Mouse (Mus musculus): ENCODE measurements around the gene Ralgps2. TPM values are rescaled to one million over a fixed set of nuclear protein-coding genes. Genes with fewer than 3 reads are reported as not detected.

The Ralgps2 gene
- polyA plus RNA-seq, 1 experiment from 2014 or later: 99.5 TPM

DNA sequence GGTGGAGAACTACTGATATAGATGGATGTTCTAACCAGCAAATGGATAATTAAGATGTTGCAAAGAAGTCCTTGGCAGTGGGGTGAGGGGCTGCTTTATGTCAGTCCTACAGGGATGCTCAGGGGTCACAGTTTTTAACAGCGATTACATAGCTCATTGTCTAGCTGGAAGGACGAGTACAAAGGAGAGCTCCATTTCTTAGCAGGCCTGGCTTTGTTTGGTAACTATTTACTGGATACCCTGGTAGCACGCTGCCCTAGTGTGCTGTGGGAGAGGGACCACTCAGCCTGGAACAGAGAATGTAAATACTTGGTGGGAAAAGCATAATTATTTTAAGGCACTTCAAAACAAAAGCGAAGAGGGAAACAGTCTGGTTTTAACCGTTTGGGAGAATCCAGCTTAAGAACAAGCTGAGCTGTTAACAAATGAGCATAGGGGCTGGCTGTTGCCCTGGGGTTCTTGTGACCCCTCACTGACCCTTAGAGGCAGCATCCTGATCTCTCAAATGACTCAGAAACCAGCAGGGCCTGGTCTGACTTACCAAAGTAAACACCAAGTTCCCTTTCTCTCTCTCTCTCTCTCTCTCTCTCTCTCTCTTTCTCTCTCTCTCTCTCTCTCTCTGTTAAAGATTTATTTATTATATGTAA is 149.5 kb downstream of the Ralgps2 start:
- ATAC-seq (ENCODE audit: low read depth): no peak
- no peak overlapping the region for H3K9ac ChIP-seq (replicated peaks; ENCODE audit: low read depth, low read length)
- no peaks in the 10 kb centered on the region for H3K36me3 ChIP-seq (ENCODE audit: control insufficient read depth, insufficient read depth, low read length)
- no peak overlapping the region for H3K27ac ChIP-seq (ENCODE audit: low read depth, low read length)
- 0 out of 2 replicates have a peak, but pooled peaks cover 2% of the 10 kb centered on the region for H3K4me1 ChIP-seq (ENCODE audit: control insufficient read depth, insufficient read depth, low read length)
- WGBS: 7% methylated on average over 5 of the region's 5 CpGs
- H3K4me2 ChIP-seq (ENCODE audit: low read depth, low read length): no peak overlapping the region
- no peaks in the 10 kb centered on the region for H3K9me3 ChIP-seq (ENCODE audit: control insufficient read depth, low read length)
- no peaks in the 10 kb centered on the region for H3K27me3 ChIP-seq (ENCODE audit: control insufficient read depth, insufficient read depth, low read length)
- no peak overlapping the region for H3K4me3 ChIP-seq (ENCODE audit: low read depth, low read length)

DNA sequence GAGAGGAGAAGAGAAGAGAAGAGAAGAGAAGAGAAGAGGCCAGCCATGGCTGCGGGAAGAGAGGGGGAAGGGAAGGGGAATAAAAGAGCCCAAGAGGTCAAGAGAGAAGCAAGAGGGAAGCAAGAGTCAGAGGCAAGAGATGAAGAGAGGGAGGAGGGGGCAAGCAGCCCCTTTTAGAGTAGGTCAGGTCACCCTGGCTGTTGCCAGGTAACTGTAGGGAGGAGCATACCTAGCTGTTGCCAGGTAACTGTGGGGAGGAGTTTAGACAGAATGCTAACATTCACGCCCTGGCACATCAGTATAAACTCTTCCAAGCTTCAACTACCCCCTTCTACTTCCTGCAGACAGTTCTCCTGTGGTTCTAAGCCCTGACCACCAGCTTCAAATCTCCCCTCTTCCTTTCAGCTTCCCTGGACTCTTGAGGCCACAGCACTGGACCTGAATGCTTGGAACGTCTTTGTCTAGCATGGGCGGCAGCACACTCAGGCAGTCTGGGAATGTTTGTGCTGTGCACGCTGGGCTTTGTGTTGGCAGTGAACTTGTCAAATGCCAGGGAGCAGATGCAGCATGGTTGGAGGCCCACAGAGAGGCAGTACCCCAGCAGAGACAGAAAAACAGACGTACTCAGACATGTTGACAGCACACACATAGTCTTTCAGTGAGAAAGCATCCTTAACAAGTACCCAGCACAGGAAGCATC is 152.1 kb downstream of the Ralgps2 start:
- Histone ChIP-seq H3K27ac (ENCODE audit: low read depth, low read length) (no peak overlapping the region), H3K36me3 (ENCODE audit: control insufficient read depth, insufficient read depth, low read length) (no peaks in the 10 kb centered on the region), H3K4me1 (ENCODE audit: control insufficient read depth, insufficient read depth, low read length) (peaks cover 9% of the 10 kb centered on the region), H3K9me3 (ENCODE audit: control insufficient read depth, low read length) (no peaks in the 10 kb centered on the region), H3K9ac (replicated peaks; ENCODE audit: low read depth, low read length) (no peak overlapping the region), H3K4me3 (ENCODE audit: low read depth, low read length) (no peak overlapping the region), H3K27me3 (ENCODE audit: control insufficient read depth, insufficient read depth, low read length) (no peaks in the 10 kb centered on the region), H3K4me2 (ENCODE audit: low read depth, low read length) (no peak overlapping the region)
- ATAC-seq (ENCODE audit: low read depth): no peak
- WGBS: 16% methylated on average over 6 of the region's 6 CpGs

DNA sequence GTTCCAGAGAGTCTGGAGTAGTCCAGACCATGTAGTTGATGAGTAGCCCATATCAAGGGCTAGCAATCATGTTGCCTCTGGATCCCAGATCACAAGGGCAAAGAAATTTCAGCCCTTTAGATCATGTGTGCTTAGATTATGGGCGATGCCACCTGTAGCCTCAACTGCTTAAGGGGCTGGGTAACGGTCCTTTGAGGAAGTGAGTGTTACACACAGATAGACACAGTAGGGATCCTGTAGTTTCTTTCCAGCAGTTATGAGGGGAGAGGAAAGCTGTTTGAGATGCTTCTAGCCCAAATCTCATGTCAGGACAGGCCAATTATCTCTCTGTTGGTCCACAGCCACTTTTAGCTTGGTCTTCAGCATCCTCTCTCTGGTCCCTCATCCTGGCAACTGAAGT is 153.4 kb downstream of the Ralgps2 start:
- peaks cover 17% of the 10 kb centered on the region for H3K4me1 ChIP-seq (ENCODE audit: control insufficient read depth, insufficient read depth, low read length)
- H3K4me2 ChIP-seq (ENCODE audit: low read depth, low read length): no peak overlapping the region
- H3K27ac ChIP-seq (ENCODE audit: low read depth, low read length): no peak overlapping the region
- ATAC-seq (ENCODE audit: low read depth): no peak
- WGBS: 84% methylated on average over 2 of the region's 2 CpGs
- no peaks in the 10 kb centered on the region for H3K9me3 ChIP-seq (ENCODE audit: control insufficient read depth, low read length)
- H3K4me3 ChIP-seq (ENCODE audit: low read depth, low read length): no peak overlapping the region
- H3K36me3 ChIP-seq (ENCODE audit: control insufficient read depth, insufficient read depth, low read length): no peaks in the 10 kb centered on the region
- no peak overlapping the region for H3K9ac ChIP-seq (replicated peaks; ENCODE audit: low read depth, low read length)
- no peaks in the 10 kb centered on the region for H3K27me3 ChIP-seq (ENCODE audit: control insufficient read depth, insufficient read depth, low read length)

DNA sequence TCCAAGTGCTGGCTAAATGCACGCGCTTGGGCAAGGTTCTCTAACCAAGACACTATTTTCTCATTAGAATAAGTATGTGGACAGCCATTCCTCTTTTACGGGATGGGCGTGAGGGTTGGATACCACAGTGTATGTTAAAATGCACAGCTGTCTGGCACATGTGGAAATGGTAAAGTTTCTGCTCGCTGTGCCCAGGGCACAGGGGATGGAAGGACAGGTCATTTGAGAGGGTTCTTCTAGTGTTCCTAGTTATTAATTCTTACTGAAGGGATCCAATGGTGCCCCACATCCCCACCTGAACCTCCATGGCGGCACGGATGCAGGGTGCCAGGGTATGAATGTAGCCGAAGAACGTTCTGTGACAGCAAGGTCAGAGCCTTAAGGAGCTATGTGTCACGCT is 154.5 kb downstream of the Ralgps2 start:
- Histone ChIP-seq H3K9me3 (ENCODE audit: control insufficient read depth, low read length) (no peaks in the 10 kb centered on the region), H3K27me3 (ENCODE audit: control insufficient read depth, insufficient read depth, low read length) (no peaks in the 10 kb centered on the region), H3K4me2 (ENCODE audit: low read depth, low read length) (no peak overlapping the region), H3K9ac (replicated peaks; ENCODE audit: low read depth, low read length) (no peak overlapping the region), H3K36me3 (ENCODE audit: control insufficient read depth, insufficient read depth, low read length) (no peaks in the 10 kb centered on the region), H3K27ac (ENCODE audit: low read depth, low read length) (no peak overlapping the region), H3K4me3 (ENCODE audit: low read depth, low read length) (no peak overlapping the region), H3K4me1 (ENCODE audit: control insufficient read depth, insufficient read depth, low read length) (peaks cover 14% of the 10 kb centered on the region)
- WGBS: 88% methylated on average over 10 of the region's 10 CpGs
- no peak for ATAC-seq (ENCODE audit: low read depth)

DNA sequence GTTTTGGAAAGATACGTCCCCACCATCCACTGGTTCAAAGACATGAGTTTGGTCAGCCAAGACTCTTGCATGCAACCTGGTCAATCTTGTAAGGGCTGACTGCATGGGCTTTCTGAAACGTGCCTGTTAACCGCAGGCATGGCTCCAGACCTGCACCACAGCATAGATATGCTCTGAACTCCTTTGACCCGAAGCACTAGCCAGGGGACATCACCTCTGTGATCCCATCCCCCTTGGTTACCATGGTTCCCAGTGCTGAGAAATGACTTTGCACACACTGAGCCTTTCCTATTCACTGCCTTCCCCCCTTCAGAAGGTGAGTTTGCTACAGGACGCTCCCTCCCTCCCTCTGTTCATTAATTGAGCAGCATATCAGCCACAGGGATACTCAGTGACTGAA is 155.3 kb downstream of the Ralgps2 start:
- Histone ChIP-seq H3K27ac (ENCODE audit: low read depth, low read length) (no peak overlapping the region), H3K4me3 (ENCODE audit: low read depth, low read length) (no peak overlapping the region), H3K36me3 (ENCODE audit: control insufficient read depth, insufficient read depth, low read length) (no peaks in the 10 kb centered on the region), H3K9me3 (ENCODE audit: control insufficient read depth, low read length) (no peaks in the 10 kb centered on the region), H3K27me3 (ENCODE audit: control insufficient read depth, insufficient read depth, low read length) (no peaks in the 10 kb centered on the region), H3K9ac (replicated peaks; ENCODE audit: low read depth, low read length) (no peak overlapping the region), H3K4me1 (ENCODE audit: control insufficient read depth, insufficient read depth, low read length) (peaks cover 14% of the 10 kb centered on the region), H3K4me2 (ENCODE audit: low read depth, low read length) (no peak overlapping the region)
- 49% methylated on average over 5 of the region's 5 CpGs for WGBS
- ATAC-seq (ENCODE audit: low read depth): no peak

DNA sequence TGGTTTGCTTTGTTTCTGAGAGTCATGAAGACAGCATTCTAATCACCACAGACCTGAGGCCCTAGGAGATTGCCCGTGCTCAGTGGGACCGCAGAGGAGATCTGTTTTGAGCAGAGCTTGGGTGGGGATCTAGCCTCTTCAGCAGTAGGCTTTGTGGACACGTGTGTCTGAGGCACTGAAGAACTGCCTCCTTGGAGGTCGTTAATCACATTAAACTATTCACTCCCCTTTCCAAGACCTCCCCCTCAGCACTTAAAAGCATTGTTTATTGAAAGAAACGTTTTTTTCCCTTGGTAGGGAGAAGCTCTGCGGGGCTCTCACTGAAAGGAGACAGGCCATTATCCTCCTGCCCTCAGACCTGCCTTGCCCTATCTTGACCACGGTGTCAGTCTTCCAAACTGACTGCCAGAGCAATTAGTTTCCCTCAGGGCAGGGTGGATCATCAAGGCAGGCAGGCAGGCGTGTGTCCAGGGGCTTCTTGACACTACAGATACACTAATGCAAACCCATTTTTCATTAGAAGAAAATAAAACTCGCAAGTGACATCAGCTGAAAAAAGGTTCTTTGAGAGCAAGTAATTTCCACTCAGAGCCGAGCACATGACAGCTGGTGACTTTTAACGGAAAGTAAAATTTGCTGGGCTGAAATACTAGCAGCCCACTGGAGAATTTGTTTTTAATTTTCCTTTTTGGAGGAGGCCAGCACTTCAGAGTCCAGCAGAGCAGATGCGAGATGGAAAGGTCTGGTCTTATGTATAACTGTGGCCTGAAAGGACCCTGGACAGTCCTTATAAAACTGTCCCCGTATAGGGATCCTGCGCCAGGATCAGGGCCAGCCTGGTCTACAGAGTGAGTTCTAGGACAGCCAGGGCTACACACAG is 157.2 kb downstream of the Ralgps2 start:
- peaks cover 14% of the 10 kb centered on the region for H3K4me1 ChIP-seq (ENCODE audit: control insufficient read depth, insufficient read depth, low read length)
- H3K9ac ChIP-seq (replicated peaks; ENCODE audit: low read depth, low read length): no peak overlapping the region
- H3K36me3 ChIP-seq (ENCODE audit: control insufficient read depth, insufficient read depth, low read length): no peaks in the 10 kb centered on the region
- H3K4me2 ChIP-seq (ENCODE audit: low read depth, low read length): no peak overlapping the region
- H3K9me3 ChIP-seq (ENCODE audit: control insufficient read depth, low read length): no peaks in the 10 kb centered on the region
- 0 out of 2 replicates have a peak overlapping the region, but pooled peaks have one; percentile 23 for H3K27ac ChIP-seq (ENCODE audit: low read depth, low read length)
- H3K4me3 ChIP-seq (ENCODE audit: low read depth, low read length): no peak overlapping the region
- no peaks in the 10 kb centered on the region for H3K27me3 ChIP-seq (ENCODE audit: control insufficient read depth, insufficient read depth, low read length)
- ATAC-seq (ENCODE audit: low read depth): peak; percentile 57
- WGBS: 14% methylated on average over 14 of the region's 14 CpGs

DNA sequence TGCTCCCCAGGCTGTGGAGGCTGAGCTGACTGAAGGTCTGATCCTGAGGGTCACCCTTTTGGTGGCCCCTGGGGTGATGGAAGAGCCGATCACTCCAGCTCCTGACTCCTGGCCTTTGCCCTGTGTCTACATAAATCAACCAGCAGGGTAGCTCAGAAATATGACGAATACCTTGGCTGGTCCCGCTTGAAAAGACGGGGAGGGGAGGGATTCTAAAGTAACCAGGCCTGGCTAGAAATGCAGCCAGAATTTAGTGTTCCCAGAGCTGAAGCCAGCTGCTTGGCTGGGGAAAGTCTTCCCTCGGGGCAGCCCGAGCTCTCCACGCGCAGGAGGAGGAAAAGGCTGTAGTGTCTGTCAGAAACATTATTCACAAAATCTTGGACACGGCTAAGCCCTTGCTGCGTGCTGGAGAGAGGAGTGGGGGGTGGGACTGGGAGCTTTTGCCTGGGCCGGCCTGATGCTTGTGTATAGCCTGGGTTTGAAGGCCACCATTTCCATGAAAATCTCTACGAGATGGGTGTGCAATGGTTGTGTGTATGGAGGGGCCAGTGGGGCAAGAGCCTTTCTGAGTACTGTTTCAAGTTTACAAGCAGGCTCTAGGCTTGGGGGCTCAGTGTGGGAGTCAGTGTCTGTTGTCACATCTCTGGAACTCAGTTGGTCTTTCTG is 158.2 kb downstream of the Ralgps2 start:
- no peak overlapping the region for H3K4me3 ChIP-seq (ENCODE audit: low read depth, low read length)
- peak overlapping the region; percentile 23; the same call in 1 of the 2 replicates for H3K27ac ChIP-seq (ENCODE audit: low read depth, low read length)
- ATAC-seq (ENCODE audit: low read depth): peak; percentile 30; the same call in 1 of the 2 replicates
- no peaks in the 10 kb centered on the region for H3K27me3 ChIP-seq (ENCODE audit: control insufficient read depth, insufficient read depth, low read length)
- no peak overlapping the region for H3K9ac ChIP-seq (replicated peaks; ENCODE audit: low read depth, low read length)
- no peak overlapping the region for H3K4me2 ChIP-seq (ENCODE audit: low read depth, low read length)
- no peaks in the 10 kb centered on the region for H3K36me3 ChIP-seq (ENCODE audit: control insufficient read depth, insufficient read depth, low read length)
- H3K4me1 ChIP-seq (ENCODE audit: control insufficient read depth, insufficient read depth, low read length): peaks cover 14% of the 10 kb centered on the region
- no peaks in the 10 kb centered on the region for H3K9me3 ChIP-seq (ENCODE audit: control insufficient read depth, low read length)
- WGBS: 10% methylated on average over 12 of the region's 12 CpGs

DNA sequence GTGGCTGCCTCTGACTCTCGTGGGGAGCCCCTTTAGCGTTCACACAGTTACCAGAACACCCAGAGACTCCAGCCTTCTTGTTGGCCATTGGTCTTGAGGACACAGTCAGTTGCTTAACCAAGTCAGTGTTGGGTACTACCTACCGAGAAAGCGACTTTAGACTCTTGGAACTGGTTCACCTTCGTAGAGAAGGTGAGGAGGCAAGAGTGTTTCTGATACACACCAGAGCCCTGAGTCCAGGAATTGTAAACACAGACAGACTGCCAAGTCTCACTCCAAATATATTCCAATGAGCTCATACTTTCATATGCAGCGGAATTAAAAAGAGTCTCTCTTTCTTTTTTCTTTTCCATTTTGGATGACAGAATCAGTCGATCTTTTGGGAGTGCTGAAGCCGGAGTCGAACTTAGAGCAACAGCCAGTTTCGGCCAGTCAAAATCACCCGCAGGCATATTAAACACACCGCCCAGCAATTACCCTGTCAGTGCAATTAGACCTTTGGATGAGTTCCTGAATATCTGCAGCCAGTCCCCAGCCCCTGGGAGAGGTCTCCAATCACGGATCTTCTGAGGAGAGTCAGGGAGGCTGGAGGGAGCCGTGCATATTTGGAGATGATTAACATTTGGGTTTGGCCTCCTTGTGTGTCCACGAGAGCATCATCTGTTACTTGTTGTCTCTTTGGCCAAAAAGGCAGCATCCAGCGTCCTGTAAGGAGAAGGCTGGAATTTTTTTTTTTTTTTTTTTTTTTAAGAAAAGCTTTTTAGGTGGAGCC is 159.0 kb downstream of the Ralgps2 start:
- no peak for ATAC-seq (ENCODE audit: low read depth)
- no peaks in the 10 kb centered on the region for H3K27me3 ChIP-seq (ENCODE audit: control insufficient read depth, insufficient read depth, low read length)
- no peak overlapping the region for H3K27ac ChIP-seq (ENCODE audit: low read depth, low read length)
- no peak overlapping the region for H3K4me2 ChIP-seq (ENCODE audit: low read depth, low read length)
- peaks cover 14% of the 10 kb centered on the region for H3K4me1 ChIP-seq (ENCODE audit: control insufficient read depth, insufficient read depth, low read length)
- no peaks in the 10 kb centered on the region for H3K9me3 ChIP-seq (ENCODE audit: control insufficient read depth, low read length)
- no peaks in the 10 kb centered on the region for H3K36me3 ChIP-seq (ENCODE audit: control insufficient read depth, insufficient read depth, low read length)
- no peak overlapping the region for H3K9ac ChIP-seq (replicated peaks; ENCODE audit: low read depth, low read length)
- 43% methylated on average over 16 of the region's 16 CpGs for WGBS
- no peak overlapping the region for H3K4me3 ChIP-seq (ENCODE audit: low read depth, low read length)

All from neural tube, embryonic 14.5 days (tissue).